Mouse (Mus musculus): ENCODE measurements around the gene Olfr1280.
"Not testable (repeated sequence)": the region's sequence is repeated elsewhere in the genome, so short reads cannot be mapped to it uniquely, and the experiment has no call there.

The Olfr1280 gene

GRCm38 (mm10) chr2:111313717-111314116, at the start of gene Olfr1280:
Gene Olfr1280 (plus strand): TSS chr2:111314017.
- no peak for DNase-seq (ENCODE audit: low spot score)

GRCm38 (mm10) chr2:111274006-111274405, 39.8 kb upstream of the Olfr1280 start, which contains the start of gene Olfr1277:
Gene Olfr1277 (minus strand): TSS chr2:111274106.
- no peak for DNase-seq (ENCODE audit: low spot score)

GRCm38 (mm10) chr2:111289836-111290235, 24.0 kb upstream of the Olfr1280 start, which contains the start of gene Olfr1278:
Gene Olfr1278 (plus strand): TSS chr2:111290136.
- DNase-seq (ENCODE audit: low spot score), result no peak

- no peak for DNase-seq (ENCODE audit: low spot score)
These were observed 15.3 kb upstream of the Olfr1280 start for GRCm38 (mm10) chr2:111298541-111298940.

DNA sequence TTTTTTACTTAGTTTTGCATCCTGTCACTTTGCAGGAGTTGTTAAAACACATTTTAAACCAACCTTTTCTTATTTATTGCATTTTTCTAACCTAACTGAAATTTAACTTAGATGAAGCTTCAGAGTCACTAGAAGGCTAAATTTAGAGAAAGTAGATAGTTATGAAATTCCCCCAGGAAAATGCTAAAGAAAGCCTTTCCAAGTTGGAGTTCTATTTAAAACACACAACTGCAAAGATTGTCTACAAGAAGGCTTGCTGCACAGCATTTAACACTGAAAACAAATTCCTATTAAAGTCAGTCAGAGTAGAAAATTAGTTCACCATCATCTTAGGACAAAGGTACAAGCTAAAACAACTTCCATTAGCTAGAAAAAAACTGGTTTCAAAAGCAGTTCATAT, 13.4 kb upstream of the Olfr1280 start, which contains the start of gene Olfr1279:
Gene Olfr1279, plus strand, starts transcription at position 262 of the 400 bp plus-strand sequence.
- DNase-seq (ENCODE audit: low spot score), result no peak

GRCm38 (mm10) chr2:111326220-111326619, 12.4 kb downstream of the Olfr1280 start, which contains the start of gene Olfr1281:
Gene Olfr1281 (plus strand): TSS chr2:111326520.
- DNase-seq (ENCODE audit: low spot score), result no peak

DNA sequence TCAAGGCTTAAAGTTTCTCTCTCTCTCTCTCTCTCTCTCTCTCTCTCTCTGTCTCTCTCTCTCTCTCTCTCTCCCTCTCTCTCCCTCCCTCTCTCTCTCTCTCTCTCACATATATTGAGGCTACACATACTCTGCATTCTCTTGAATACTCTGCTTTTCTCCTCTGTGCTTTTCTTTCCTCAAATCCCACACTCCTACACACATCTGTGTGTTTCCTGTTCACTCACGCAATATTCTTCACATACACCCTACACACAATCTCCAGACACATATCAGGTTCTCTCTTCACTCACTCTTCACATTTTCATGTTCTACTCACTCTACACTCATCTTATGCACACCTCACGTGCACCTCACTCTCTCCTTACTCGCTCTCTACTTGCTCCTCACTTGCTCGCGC, 19.9 kb downstream of the Olfr1280 start:
- not testable (repeated sequence) for DNase-seq (ENCODE audit: low spot score)

GRCm38 (mm10) chr2:111335976-111336375, 22.2 kb downstream of the Olfr1280 start, which contains the start of gene Olfr1282:
Gene Olfr1282 (minus strand): TSS chr2:111336076.
- no peak for DNase-seq (ENCODE audit: low spot score)

DNA sequence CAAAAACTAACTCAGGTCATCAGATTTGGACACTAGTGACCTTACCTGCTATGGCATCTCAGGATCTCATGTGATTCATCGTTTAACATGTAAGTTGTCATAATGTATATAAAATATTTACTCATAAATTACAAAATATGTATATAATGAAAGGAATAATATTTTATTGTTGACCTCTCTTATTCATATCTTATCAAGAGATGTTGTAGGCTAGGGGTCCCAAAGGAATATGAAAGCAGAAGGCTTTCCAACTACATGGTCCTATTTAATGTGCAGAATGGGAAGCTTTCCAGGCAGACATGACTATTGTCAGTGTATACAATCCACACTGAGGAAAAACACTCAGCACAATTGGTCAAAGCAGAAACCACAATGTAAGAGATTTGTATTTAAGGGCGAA, 52.7 kb downstream of the Olfr1280 start, which contains the start of gene Olfr1283:
Gene Olfr1283, plus strand, starts transcription at position 301 of the 400 bp plus-strand sequence.
- no peak for DNase-seq (ENCODE audit: low spot score)

DNA sequence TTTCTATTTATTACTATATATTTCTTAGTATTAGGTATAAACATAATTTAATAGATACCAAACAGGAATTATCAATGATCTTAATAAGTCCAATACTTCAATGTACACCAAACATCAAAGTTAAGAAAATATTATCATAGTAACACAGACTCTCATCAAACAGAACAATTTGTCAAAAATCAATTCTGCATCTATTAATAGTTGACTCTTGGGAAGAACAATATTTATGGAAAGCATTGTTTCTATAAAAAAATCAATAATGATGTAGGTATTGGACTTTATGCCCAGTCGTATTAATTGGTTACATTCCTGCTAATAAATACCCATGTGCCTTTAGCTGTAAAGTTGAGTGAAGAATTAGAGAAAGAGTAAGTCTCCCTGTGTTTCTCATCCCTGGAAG, 61.4 kb downstream of the Olfr1280 start, which contains the start of gene Olfr1284:
Gene Olfr1284, plus strand, starts transcription at position 301 of the 400 bp plus-strand sequence.
- DNase-seq (ENCODE audit: low spot score), result no peak
